12 mouse cellular contexts compared by ENCODE assay signal in genomic region chr6:39555648-39555945, GRCm38 (mm10). TPM values are rescaled to one million over a fixed set of nuclear protein-coding genes. Genes with fewer than 3 reads are reported as not detected.
DNase-seq lines count a peak whose midpoint lies in the region; ATAC-seq lines count a peak whose summit lies in the region.
"Had no signal": no experiment of that assay in that cellular context is flagged by ENCODE, and none has a peak within 500 bp of the region (broad histone marks: within the 10 kb centered on the region; RNA-seq: fewer than 3 reads in every experiment).

No protein-coding gene starts in this region.

- no peak for DNase-seq in kidney, postnatal 4 days
- no peak for DNase-seq in hindbrain, embryonic 14.5 days (ENCODE audit: low spot score)
- DNase-seq in gastrocnemius, postnatal 10 days: no peak
- DNase-seq in left cerebral cortex, postnatal 4 days: no peak
- no peak for DNase-seq in embryo, embryonic 11 days
- DNase-seq: adrenal gland, postnatal 36 days; kidney, postnatal 10 days; right cerebral cortex, adult 18-20 months had no signal

- no peaks in the 10 kb centered on the region for H3K36me3 ChIP-seq in kidney, embryonic 14.5 days (ENCODE audit: control insufficient read depth, insufficient read depth, low read length)
- peaks cover 4% of the 10 kb centered on the region for H3K36me3 ChIP-seq in embryonic facial prominence, embryonic 12.5 days
- 0 out of 2 replicates have a peak, but pooled peaks cover 8% of the 10 kb centered on the region for H3K36me3 ChIP-seq in hindbrain, embryonic 14.5 days (replicated peaks; ENCODE audit: control insufficient read depth, insufficient read depth)
- peaks cover 7% of the 10 kb centered on the region; the same call in 1 of the 2 replicates for H3K36me3 ChIP-seq in neural tube, embryonic 12.5 days

- H3K4me3 ChIP-seq in kidney, embryonic 14.5 days (ENCODE audit: low read length): no peak overlapping the region; the same call in 1 of the 2 replicates
- no peak overlapping the region for H3K4me3 ChIP-seq in embryonic facial prominence, embryonic 12.5 days
- peak overlapping the region; percentile 87 for H3K4me3 ChIP-seq in hindbrain, embryonic 14.5 days (replicated peaks; ENCODE audit: low read length)
- no peak overlapping the region for H3K4me3 ChIP-seq in neural tube, embryonic 12.5 days

- 83% methylated on average over 2 of the region's 2 CpGs for WGBS in kidney, embryonic 14.5 days
- 77% methylated on average over 2 of the region's 2 CpGs for WGBS in embryonic facial prominence, embryonic 12.5 days
- 41% methylated on average over 2 of the region's 2 CpGs for WGBS in hindbrain, embryonic 14.5 days
- WGBS in neural tube, embryonic 12.5 days: 80% methylated on average over 2 of the region's 2 CpGs

- H3K4me1 ChIP-seq in kidney, embryonic 14.5 days (ENCODE audit: control insufficient read depth, insufficient read depth, low read length): peaks cover 35% of the 10 kb centered on the region
- peaks cover 35% of the 10 kb centered on the region for H3K4me1 ChIP-seq in embryonic facial prominence, embryonic 12.5 days
- peaks cover 39% of the 10 kb centered on the region for H3K4me1 ChIP-seq in hindbrain, embryonic 14.5 days (replicated peaks; ENCODE audit: control insufficient read depth, insufficient read depth, low read length)
- peaks cover 42% of the 10 kb centered on the region for H3K4me1 ChIP-seq in neural tube, embryonic 12.5 days

- no peak overlapping the region for H3K9ac ChIP-seq in kidney, embryonic 14.5 days (ENCODE audit: low read depth, low read length)
- no peak overlapping the region for H3K9ac ChIP-seq in embryonic facial prominence, embryonic 12.5 days
- peak overlapping the region; percentile 91 for H3K9ac ChIP-seq in hindbrain, embryonic 14.5 days
- peak overlapping the region; percentile 36; the same call in 1 of the 2 replicates for H3K9ac ChIP-seq in neural tube, embryonic 12.5 days

- H3K9me3 ChIP-seq in kidney, embryonic 14.5 days (ENCODE audit: control insufficient read depth, low read length): no peaks in the 10 kb centered on the region
- no peaks in the 10 kb centered on the region for H3K9me3 ChIP-seq in embryonic facial prominence, embryonic 12.5 days
- no peaks in the 10 kb centered on the region for H3K9me3 ChIP-seq in hindbrain, embryonic 14.5 days (ENCODE audit: control insufficient read depth, low read length)
- no peaks in the 10 kb centered on the region for H3K9me3 ChIP-seq in neural tube, embryonic 12.5 days

- H3K27me3 ChIP-seq in kidney, embryonic 14.5 days (ENCODE audit: control insufficient read depth, insufficient read depth, low read length): no peaks in the 10 kb centered on the region
- no peaks in the 10 kb centered on the region for H3K27me3 ChIP-seq in embryonic facial prominence, embryonic 12.5 days
- H3K27me3 ChIP-seq in hindbrain, embryonic 14.5 days (ENCODE audit: control insufficient read depth, insufficient read depth, low read length): no peaks in the 10 kb centered on the region
- no peaks in the 10 kb centered on the region for H3K27me3 ChIP-seq in neural tube, embryonic 12.5 days (replicated peaks)

- H3K27ac ChIP-seq in kidney, embryonic 14.5 days (ENCODE audit: low read depth, low read length): no peak overlapping the region
- H3K27ac ChIP-seq in embryonic facial prominence, embryonic 12.5 days: no peak overlapping the region
- 0 out of 2 replicates have a peak overlapping the region, but pooled peaks have one; percentile 20 for H3K27ac ChIP-seq in hindbrain, embryonic 14.5 days
- H3K27ac ChIP-seq in neural tube, embryonic 12.5 days: no peak overlapping the region

- H3K4me2 ChIP-seq in kidney, embryonic 14.5 days (replicated peaks; ENCODE audit: low read depth, low read length): peak overlapping the region; percentile 79
- H3K4me2 ChIP-seq in embryonic facial prominence, embryonic 12.5 days (replicated peaks): peak overlapping the region; percentile 74; the same call in 1 of the 2 replicates
- H3K4me2 ChIP-seq in hindbrain, embryonic 14.5 days (replicated peaks): peak overlapping the region; percentile 75
- peak overlapping the region; percentile 78 for H3K4me2 ChIP-seq in neural tube, embryonic 12.5 days (replicated peaks)

- ATAC-seq in kidney, embryonic 14.5 days (ENCODE audit: low FRiP score, low TSS enrichment): no peak
- no peak for ATAC-seq in embryonic facial prominence, embryonic 12.5 days (ENCODE audit: insufficient number of reproducible peaks, insufficient read depth, low FRiP score, low TSS enrichment)
- ATAC-seq in hindbrain, embryonic 14.5 days (ENCODE audit: low FRiP score): no peak
- no peak for ATAC-seq in neural tube, embryonic 12.5 days (ENCODE audit: low FRiP score, low read depth)

- intact Hi-C loops in left cerebral cortex, postnatal 4 days (cut with DNase I): loop anchor here (10.0 kb wide), 1 partner anchor 51 kb away; no protein-coding TSS in a partner anchor

RNA-seq across cellular contexts. Expression of gene Dennd2a, which starts 2.1 kb away (rescaled TPM):
- 23.3 and 31.8 TPM in 2 replicates for polyA plus RNA-seq in kidney, embryonic 14.5 days (2014; fragmentation: Nextera tagmentation; extraction: Ambion mirVana)
- 36.1 and 37.7 TPM in 2 replicates for polyA plus RNA-seq in embryonic facial prominence, embryonic 12.5 days (2016; fragmentation: Nextera tagmentation; extraction: Ambion mirVana)
- polyA plus RNA-seq in hindbrain, embryonic 14.5 days (2014; fragmentation: Nextera tagmentation; extraction: Ambion mirVana): 19.1 and 21.8 TPM in 2 replicates
- 48.4 and 50.6 TPM in 2 replicates for polyA plus RNA-seq in neural tube, embryonic 12.5 days (2016; fragmentation: Nextera tagmentation; extraction: Ambion mirVana)
- 10 to 100 TPM; 15.4 to 19.9 TPM for total RNA-seq in gastrocnemius, postnatal 10 days (2021)
- total RNA-seq in left cerebral cortex, postnatal 4 days (2021): 10 to 100 TPM; 25.9 to 27.0 TPM

RNA-seq across cellular contexts. Expression of gene Adck2, which starts 18.1 kb away (rescaled TPM):
- polyA plus RNA-seq in kidney, embryonic 14.5 days (2014; fragmentation: Nextera tagmentation; extraction: Ambion mirVana): 13.8 and 24.4 TPM in 2 replicates
- polyA plus RNA-seq in embryonic facial prominence, embryonic 12.5 days (2016; fragmentation: Nextera tagmentation; extraction: Ambion mirVana): 40.5 and 41.1 TPM in 2 replicates
- polyA plus RNA-seq in hindbrain, embryonic 14.5 days (2014; fragmentation: Nextera tagmentation; extraction: Ambion mirVana): 37.5 and 38.0 TPM in 2 replicates
- 37.2 and 40.9 TPM in 2 replicates for polyA plus RNA-seq in neural tube, embryonic 12.5 days (2016; fragmentation: Nextera tagmentation; extraction: Ambion mirVana)
- total RNA-seq in gastrocnemius, postnatal 10 days (2021): 10 to 100 TPM in 1 of 2 experiments, 1 to 10 TPM in 1; 6.2 to 12.5 TPM
- total RNA-seq in left cerebral cortex, postnatal 4 days (2021): 10 to 100 TPM; 31.2 to 33.2 TPM

RNA-seq across cellular contexts. Expression of gene Gm42420, which starts 30.0 kb away (rescaled TPM):
- polyA plus RNA-seq in kidney, embryonic 14.5 days (2014; fragmentation: Nextera tagmentation; extraction: Ambion mirVana): 2.1 TPM in 1 of 2 replicates, not detected in the other
- polyA plus RNA-seq in embryonic facial prominence, embryonic 12.5 days (2016; fragmentation: Nextera tagmentation; extraction: Ambion mirVana): 1.9 TPM in 1 of 2 replicates, not detected in the other
- polyA plus RNA-seq in hindbrain, embryonic 14.5 days (2014; fragmentation: Nextera tagmentation; extraction: Ambion mirVana): 1.9 TPM in 1 of 2 replicates, not detected in the other
- 0.51 and 1.7 TPM in 2 replicates for polyA plus RNA-seq in neural tube, embryonic 12.5 days (2016; fragmentation: Nextera tagmentation; extraction: Ambion mirVana)
- not detected for total RNA-seq in gastrocnemius, postnatal 10 days (2021)
- total RNA-seq in left cerebral cortex, postnatal 4 days (2021): under 1 TPM in 1 of 2 experiments, not detected in 1; 0.77 TPM
- total RNA-seq: ES-E14 had no signal

RNA-seq across cellular contexts. Expression of gene Ndufb2, which starts 36.8 kb away (rescaled TPM):
- polyA plus RNA-seq in kidney, embryonic 14.5 days (2014; fragmentation: Nextera tagmentation; extraction: Ambion mirVana): 304 and 445 TPM in 2 replicates
- 299 and 324 TPM in 2 replicates for polyA plus RNA-seq in embryonic facial prominence, embryonic 12.5 days (2016; fragmentation: Nextera tagmentation; extraction: Ambion mirVana)
- polyA plus RNA-seq in hindbrain, embryonic 14.5 days (2014; fragmentation: Nextera tagmentation; extraction: Ambion mirVana): 525 and 566 TPM in 2 replicates
- 319 and 340 TPM in 2 replicates for polyA plus RNA-seq in neural tube, embryonic 12.5 days (2016; fragmentation: Nextera tagmentation; extraction: Ambion mirVana)
- 100 to 1,000 TPM; 263 to 317 TPM for total RNA-seq in gastrocnemius, postnatal 10 days (2021)
- total RNA-seq in left cerebral cortex, postnatal 4 days (2021): 100 to 1,000 TPM; 146 to 170 TPM

Comparison
In these comparisons a context has a peak if more than half of its experiments do, and no peak if none do; other contexts are left out.
1. H3K9ac ChIP-seq: peak in hindbrain, embryonic 14.5 days (single experiment) and neural tube, embryonic 12.5 days (single experiment); none in kidney, embryonic 14.5 days (single experiment) and embryonic facial prominence, embryonic 12.5 days (single experiment).
2. Peak in every context shown above with its lines, with median percentiles within 50 percentile points of each other: H3K4me2 ChIP-seq.